Mouse (Mus musculus) liver, embryonic 16.5 days (tissue): ENCODE measurements around the gene Sord. TPM values are rescaled to one million over a fixed set of nuclear protein-coding genes. Genes with fewer than 3 reads are reported as not detected.

ENCODE experiments used
- ATAC-seq: fragments of 200-750 bp; cut with Nextera tagmentation; 2 replicates; pipeline ENCODE4 v1.8.0; 2017; ENCODE audit warnings: low read depth, mild to moderate bottlenecking, moderate number of reproducible peaks, moderate library complexity
- H3K27ac ChIP-seq: fragments of 300-500 bp; sonication (generic); 2 replicates; pipeline ENCODE4 v1.5.1; 2014; ENCODE audit warnings: mild to moderate bottlenecking, low read length
- H3K27me3 ChIP-seq: fragments of 300-500 bp; sonication (generic); 2 replicates; pipeline ENCODE4 v1.6.1; 2014; ENCODE audit warnings: low read depth, low read length, mixed read lengths; ENCODE audit not compliant: control insufficient read depth, insufficient read depth
- H3K36me3 ChIP-seq: fragments of 300-500 bp; sonication (generic); 2 replicates; pipeline ENCODE4 v1.6.1; 2014; ENCODE audit warnings: mild to moderate bottlenecking; ENCODE audit not compliant: control insufficient read depth, insufficient read depth
- H3K4me1 ChIP-seq: fragments of 300-500 bp; sonication (generic); 2 replicates; pipeline ENCODE4 v1.6.1; 2014; ENCODE audit warnings: low read depth, low read length, mixed read lengths; ENCODE audit not compliant: control insufficient read depth
- H3K4me2 ChIP-seq: fragments of 300-500 bp; sonication (generic); 2 replicates; pipeline ENCODE4 v1.6.1; 2014; ENCODE audit warnings: low read depth, low read length, mixed read lengths
- H3K4me3 ChIP-seq: fragments of 300-500 bp; sonication (generic); 2 replicates; pipeline ENCODE4 v1.5.1; 2014; ENCODE audit warnings: low read depth, mild to moderate bottlenecking, low read length
- H3K9ac ChIP-seq: fragments of 300-500 bp; sonication (generic); 2 replicates; pipeline ENCODE4 v1.6.1; 2014; ENCODE audit warnings: low read depth, low read length
- H3K9me3 ChIP-seq: fragments of 300-500 bp; sonication (generic); replicated peaks from 2 replicates; pipeline ENCODE4 v1.6.1; 2016; ENCODE audit warnings: low read length; ENCODE audit not compliant: control insufficient read depth
- WGBS: fragments of 180-500 bp; shearing (Covaris S2); extraction: QIAGEN DNeasy Blood & Tissue Kit; methylation state at CpG from one replicate; pipeline ENCODE4 v1.1.7; 2014; ENCODE audit not compliant: insufficient replicate concordance; 5-methylcytosine and 5-hydroxymethylcytosine counted together
- polyA plus RNA-seq: library from polyadenylated mRNA; unstranded; fragments of >200 nt; fragmentation: Nextera tagmentation; extraction: Ambion mirVana; gene quantifications from 2 replicates; pipeline ENCODE4 v1.2.1, GENCODE M21; 2015

The Sord gene
- polyA plus RNA-seq = 193 and 196 TPM in 2 replicates

DNA sequence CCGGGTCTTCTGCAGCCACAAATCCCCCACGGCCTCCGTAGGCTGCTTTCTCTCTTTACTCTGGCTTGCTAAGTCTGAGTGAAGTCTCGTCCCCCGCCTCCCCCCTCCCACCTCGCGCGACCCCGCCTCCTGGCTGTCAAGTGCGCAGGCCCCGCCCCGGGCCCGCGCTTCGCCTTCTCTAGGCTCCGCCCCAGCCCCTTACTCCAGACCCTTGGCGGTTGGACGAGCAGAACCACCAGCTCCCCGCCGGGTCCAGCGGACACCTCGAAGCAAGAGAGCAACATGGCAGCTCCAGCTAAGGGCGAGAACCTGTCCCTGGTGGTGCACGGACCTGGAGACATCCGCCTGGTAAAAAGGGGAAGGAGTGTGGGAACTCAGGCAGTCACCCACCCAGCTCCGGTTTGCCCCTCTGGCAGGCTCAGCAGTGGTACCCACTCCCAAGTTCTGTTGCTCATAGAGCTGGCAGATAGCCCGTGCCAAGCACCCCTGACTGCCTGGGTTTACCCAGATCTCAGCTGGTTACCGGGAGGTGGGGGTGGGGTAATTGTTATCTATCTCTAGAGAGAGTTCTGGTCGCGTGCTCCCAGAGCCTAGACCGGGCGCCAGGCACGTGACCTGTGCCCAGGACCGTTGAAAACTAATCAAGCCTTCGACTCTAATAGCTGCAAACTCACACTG lies at the start of gene Sord:
TSS of gene Sord (plus strand) at position 139 of the 678 bp plus-strand sequence.
- H3K9me3 ChIP-seq = no peaks in the 10 kb centered on the region
- peak within 1 kb of the TSS; percentile 95 for H3K27ac ChIP-seq
- peaks cover 30% of the 10 kb centered on the region for H3K4me1 ChIP-seq
- no peaks in the 10 kb centered on the region for H3K27me3 ChIP-seq
- H3K36me3 ChIP-seq = no peaks in the 10 kb centered on the region
- peak within 1 kb of the TSS; percentile 77 for H3K4me3 ChIP-seq
- peak; percentile 93 for ATAC-seq
- WGBS = under 1% methylated on average over 35 of the region's 35 CpGs
- H3K4me2 ChIP-seq = peak within 1 kb of the TSS; percentile 88
- H3K9ac ChIP-seq = peak within 1 kb of the TSS; percentile 82

DNA sequence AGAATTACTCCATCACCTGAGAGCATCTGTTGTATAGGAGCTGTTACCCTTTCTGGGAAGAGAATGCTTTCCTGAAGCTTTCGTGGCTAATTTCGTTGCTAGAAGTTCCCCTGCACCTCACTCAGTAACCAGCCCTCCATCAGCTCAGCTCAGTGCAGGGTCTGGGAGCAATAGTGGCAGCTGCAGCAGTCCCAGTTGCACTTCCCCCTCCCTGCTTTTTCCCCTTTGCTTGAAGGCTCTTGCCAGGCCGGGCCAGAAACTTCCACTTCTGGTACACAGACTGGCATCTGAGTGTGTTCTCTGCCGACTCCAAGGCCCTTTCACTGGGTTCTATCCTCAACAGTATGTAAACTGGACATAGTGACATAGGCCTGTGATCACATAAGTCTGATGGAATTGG lies 49.5 kb upstream of the Sord start:
- H3K4me3 ChIP-seq = no peak overlapping the region
- no peaks in the 10 kb centered on the region for H3K27me3 ChIP-seq
- H3K4me2 ChIP-seq = no peak overlapping the region
- H3K27ac ChIP-seq = no peak overlapping the region
- no peak for ATAC-seq
- no peaks in the 10 kb centered on the region for H3K36me3 ChIP-seq
- WGBS = 58% methylated on average over 4 of the region's 4 CpGs
- no peaks in the 10 kb centered on the region for H3K4me1 ChIP-seq
- no peaks in the 10 kb centered on the region for H3K9me3 ChIP-seq
- H3K9ac ChIP-seq = no peak overlapping the region

DNA sequence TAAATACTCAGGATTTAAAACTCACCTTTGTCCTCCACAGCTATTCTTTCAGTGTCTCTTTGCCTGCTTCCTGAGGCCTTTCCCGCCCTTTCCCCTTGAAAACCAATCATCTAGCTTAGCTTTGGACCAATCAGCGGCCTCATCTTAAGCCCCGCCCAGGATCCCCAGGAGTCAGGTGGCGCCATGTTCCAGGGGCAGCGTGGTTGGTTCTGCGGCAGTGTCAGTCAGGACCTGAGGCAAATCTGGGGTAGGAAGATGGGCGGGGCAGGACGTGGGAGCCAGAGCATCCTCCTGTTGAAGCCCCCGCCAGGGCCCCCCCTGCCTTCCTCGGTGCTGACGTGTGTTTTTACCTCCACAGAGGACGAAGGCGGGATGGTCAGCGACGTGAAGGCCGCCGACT lies 48.4 kb upstream of the Sord start, which contains the start of the genes Patl2 and Terb2:
TSS of gene Patl2 (minus strand) at position 84 of the 400 bp plus-strand sequence.
TSS of gene Terb2 (plus strand) at position 167 of the 400 bp plus-strand sequence.
- Histone ChIP-seq H3K36me3 (no peaks in the 10 kb centered on the region), H3K9ac (no peak within 1 kb of the TSS), H3K9me3 (no peaks in the 10 kb centered on the region), H3K27me3 (no peaks in the 10 kb centered on the region), H3K27ac (no peak within 1 kb of the TSS), H3K4me3 (no peak within 1 kb of the TSS), H3K4me2 (no peak within 1 kb of the TSS), H3K4me1 (no peaks in the 10 kb centered on the region)
- WGBS = 69% methylated on average over 17 of the region's 17 CpGs
- no peak for ATAC-seq

DNA sequence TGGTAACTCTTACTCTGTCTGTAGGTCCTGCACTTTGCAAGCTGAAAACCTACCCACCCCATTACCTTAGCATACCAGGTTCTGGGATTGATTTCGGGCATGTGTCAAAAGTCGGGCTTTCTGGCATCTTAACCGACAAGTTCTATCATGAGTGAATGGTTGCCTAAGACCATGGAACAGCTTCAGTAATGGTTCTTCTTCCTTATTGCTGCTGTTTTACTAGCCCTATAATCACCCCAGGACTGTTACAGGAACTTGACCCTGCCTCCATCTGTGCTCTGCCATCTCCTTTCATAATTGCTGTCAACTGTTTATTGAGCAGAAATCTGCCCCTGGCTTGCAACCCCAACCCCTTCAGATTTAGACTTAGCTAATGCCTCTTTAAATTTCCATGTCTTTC lies 47.8 kb upstream of the Sord start:
- no peaks in the 10 kb centered on the region for H3K27me3 ChIP-seq
- 88% methylated on average over 3 of the region's 3 CpGs for WGBS
- ATAC-seq = no peak

DNA sequence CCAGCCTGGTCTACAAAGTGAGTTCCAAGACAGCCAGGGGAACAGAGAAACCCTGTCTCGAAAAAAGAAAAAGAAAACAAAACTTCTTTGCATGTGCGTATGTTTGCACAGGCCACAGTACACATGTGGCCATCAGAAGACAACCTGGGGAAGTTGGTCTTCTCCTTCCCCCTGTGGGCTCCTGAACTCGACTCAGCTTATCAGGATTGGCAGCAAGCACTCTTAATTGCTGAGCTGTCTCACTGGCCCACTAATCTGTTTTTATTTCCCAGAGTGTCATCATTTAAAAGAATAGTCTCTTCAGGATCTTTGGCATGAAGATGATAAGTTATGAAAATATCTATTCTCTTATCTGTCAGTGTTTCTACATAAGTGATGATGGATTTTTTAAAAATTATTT lies 42.7 kb upstream of the Sord start:
- Histone ChIP-seq H3K4me1 (no peaks in the 10 kb centered on the region), H3K4me2 (no peak overlapping the region), H3K27ac (no peak overlapping the region), H3K36me3 (no peaks in the 10 kb centered on the region), H3K27me3 (no peaks in the 10 kb centered on the region), H3K4me3 (no peak overlapping the region), H3K9me3 (no peaks in the 10 kb centered on the region), H3K9ac (no peak overlapping the region)
- ATAC-seq = no peak
- WGBS = 49% methylated on average over 3 of the region's 3 CpGs

More for the DNA sequence above, 47.8 kb upstream of the Sord start:
- no peak overlapping the region for H3K27ac ChIP-seq
- H3K4me3 ChIP-seq = no peak overlapping the region
- H3K9ac ChIP-seq = no peak overlapping the region
- no peaks in the 10 kb centered on the region for H3K9me3 ChIP-seq
- no peaks in the 10 kb centered on the region for H3K4me1 ChIP-seq
- no peak overlapping the region for H3K4me2 ChIP-seq
- H3K36me3 ChIP-seq = no peaks in the 10 kb centered on the region

DNA sequence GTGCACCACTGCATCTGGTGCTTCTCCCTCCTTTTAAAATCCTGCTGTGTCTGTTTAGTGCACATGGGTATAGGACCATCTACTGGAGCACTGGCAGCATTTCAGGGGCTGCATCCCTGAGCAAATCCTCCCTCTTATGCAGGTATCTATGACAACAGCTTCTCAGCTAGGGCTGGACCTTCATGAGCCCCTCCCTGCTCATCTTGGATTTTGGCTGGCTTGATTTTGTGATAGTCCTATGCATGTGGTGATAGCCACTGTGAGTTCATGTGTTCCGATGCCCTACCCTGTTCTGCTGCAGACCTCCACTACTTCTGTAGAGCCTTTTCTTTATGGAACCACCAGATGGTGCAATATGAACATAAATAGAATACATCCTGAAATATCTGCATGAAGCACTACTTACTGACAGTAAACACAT lies 40.0 kb upstream of the Sord start:
- Histone ChIP-seq H3K36me3 (no peaks in the 10 kb centered on the region), H3K4me1 (no peaks in the 10 kb centered on the region), H3K9ac (no peak overlapping the region), H3K27me3 (no peaks in the 10 kb centered on the region), H3K9me3 (no peaks in the 10 kb centered on the region), H3K4me3 (no peak overlapping the region), H3K27ac (no peak overlapping the region), H3K4me2 (no peak overlapping the region)
- ATAC-seq = no peak
- 53% methylated on average over 1 of the region's 1 CpGs for WGBS

DNA sequence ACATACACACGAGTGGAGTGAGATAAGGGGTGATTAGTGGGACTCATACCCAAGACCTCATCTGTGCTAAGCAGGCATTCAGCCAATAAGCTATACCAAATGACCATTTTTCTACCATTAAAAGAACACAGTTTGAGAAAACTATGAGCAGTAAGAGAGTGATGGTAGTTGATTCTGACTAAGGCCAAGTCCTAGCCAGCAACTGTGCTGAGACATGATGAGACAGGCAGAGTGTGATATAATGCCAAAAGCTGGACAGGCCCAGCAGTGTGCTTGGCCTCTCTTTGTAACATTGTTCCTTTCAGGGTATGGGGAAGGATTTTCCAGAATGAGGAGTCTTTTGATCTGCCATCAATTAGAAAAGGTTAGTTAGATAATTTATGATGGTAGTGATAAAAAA lies 33.0 kb upstream of the Sord start:
- no peaks in the 10 kb centered on the region for H3K36me3 ChIP-seq
- no peak for ATAC-seq
- H3K9me3 ChIP-seq = no peaks in the 10 kb centered on the region
- no peak overlapping the region for H3K4me2 ChIP-seq
- H3K4me3 ChIP-seq = no peak overlapping the region
- H3K27ac ChIP-seq = no peak overlapping the region
- H3K9ac ChIP-seq = no peak overlapping the region
- 29% methylated on average over 1 of the region's 1 CpGs for WGBS
- no peaks in the 10 kb centered on the region for H3K4me1 ChIP-seq
- H3K27me3 ChIP-seq = no peaks in the 10 kb centered on the region

DNA sequence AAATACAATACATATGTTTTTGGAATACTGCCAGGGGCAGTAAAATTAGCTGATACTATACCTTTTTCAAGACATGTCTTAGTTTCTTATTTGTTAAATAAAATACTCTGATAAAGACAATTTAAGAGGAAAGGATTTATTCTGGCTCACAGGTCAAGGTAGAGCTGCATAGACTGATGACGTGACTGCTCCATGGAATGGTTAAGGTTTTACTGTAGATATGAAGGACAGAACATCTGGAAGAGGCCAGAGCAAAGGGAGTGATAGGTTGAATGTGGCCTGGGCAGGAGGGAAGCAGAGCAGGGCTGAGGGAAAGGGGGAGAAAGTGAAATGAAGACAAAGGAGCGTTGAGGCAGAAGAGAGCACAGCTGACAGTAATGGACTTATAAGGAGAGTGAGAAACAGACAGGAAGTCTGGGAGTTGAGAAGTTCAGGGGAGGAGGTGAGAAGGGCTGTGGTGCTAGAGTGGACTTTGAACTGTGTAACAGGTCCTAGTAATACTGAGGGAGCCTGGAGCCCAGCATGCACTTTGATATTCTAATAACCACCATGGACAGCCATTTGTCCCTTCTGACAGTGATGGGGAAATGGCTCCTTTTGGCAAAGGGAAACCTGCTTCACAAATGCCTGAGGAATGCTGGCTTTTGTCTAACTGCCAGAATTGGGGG lies 28.0 kb upstream of the Sord start:
- H3K27ac ChIP-seq = no peak overlapping the region
- ATAC-seq = no peak

DNA sequence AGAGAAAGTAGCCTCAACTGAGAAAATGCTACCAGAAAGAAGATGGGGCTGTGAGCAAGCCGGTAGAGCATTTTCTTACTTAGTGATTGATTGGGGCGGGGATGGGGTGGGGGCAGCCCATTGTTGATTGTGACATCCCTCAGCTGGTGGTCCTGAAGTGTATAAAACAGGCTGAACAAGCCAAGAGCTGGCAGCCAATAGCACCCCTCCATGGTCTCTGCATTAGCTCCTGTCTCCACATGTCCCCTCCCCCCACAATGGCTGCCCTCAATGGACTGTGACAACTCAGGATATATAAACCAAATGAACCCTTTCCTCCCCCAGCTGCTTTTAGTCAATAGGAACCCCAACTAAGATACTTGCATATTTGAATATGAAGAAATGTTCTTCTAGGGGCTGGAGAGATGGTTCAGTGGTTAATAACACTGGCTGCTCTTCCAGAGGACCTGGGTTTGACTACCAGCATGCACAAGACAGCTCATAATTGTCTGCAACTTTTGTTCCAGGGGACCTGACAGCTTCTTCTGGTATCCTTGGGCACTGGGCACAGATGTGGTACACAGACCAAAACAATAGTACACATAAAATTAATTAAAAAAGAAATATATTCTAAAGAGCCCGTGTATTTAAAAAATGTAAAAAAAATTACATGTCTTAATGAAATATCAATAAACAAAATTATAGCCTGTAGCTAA lies 23.9 kb upstream of the Sord start:
- Histone ChIP-seq H3K4me3 (no peak overlapping the region), H3K9me3 (no peaks in the 10 kb centered on the region), H3K9ac (no peak overlapping the region), H3K27me3 (no peaks in the 10 kb centered on the region), H3K4me2 (no peak overlapping the region), H3K27ac (no peak overlapping the region), H3K36me3 (no peaks in the 10 kb centered on the region), H3K4me1 (no peaks in the 10 kb centered on the region)
- no peak for ATAC-seq
- 77% methylated on average over 3 of the region's 3 CpGs for WGBS

More for the DNA sequence above, 28.0 kb upstream of the Sord start:
- WGBS = 47% methylated on average over 2 of the region's 2 CpGs
- Histone ChIP-seq H3K9me3 (no peaks in the 10 kb centered on the region), H3K4me3 (no peak overlapping the region), H3K4me2 (no peak overlapping the region), H3K9ac (no peak overlapping the region), H3K4me1 (no peaks in the 10 kb centered on the region), H3K27me3 (no peaks in the 10 kb centered on the region), H3K36me3 (no peaks in the 10 kb centered on the region)
